Mouse (Mus musculus): Measurements from ENCODE around the gene Gm49395.
A peak's percentile ranks its signal among the peaks of the same experiment; 100 is the strongest.

Gm49395 gene

GRCm38 (mm10) chr13:115101355-115102191 is at the start of gene Gm49395, which contains the start of gene Itga1:
TSS of gene Gm49395 (minus strand) at chr13:115101921.
TSS of gene Itga1 (minus strand) at chr13:115101964.
- peak; percentile 16 to 41 for DNase-seq (ENCODE audit: low spot score in 2 of 2)

DNA sequence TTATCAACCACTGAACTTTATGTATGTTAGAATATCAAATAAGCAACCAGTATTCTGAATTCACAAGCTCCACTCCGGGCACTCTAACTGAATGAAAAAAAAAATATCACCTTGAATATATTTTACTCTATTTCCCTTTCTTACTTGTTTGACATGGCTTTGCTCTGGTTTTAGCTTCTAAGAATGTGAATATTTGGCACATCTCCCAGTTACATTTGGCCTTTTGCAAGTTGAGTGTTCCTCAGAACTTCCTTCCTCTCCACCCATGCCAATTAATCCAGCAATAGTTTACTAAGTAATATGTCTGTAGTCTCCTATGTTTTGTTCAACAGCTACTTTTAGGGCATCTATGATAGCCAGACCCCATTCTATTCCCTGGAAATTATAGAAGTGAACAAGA is 48.9 kb upstream of the Gm49395 start:
- DNase-seq (ENCODE audit: low spot score in 2 of 2): no peak

GRCm38 (mm10) chr13:115149849-115150248 is 48.1 kb upstream of the Gm49395 start:
- DNase-seq (ENCODE audit: low spot score in 2 of 2): no peak

GRCm38 (mm10) chr13:115143575-115143974 is 41.9 kb upstream of the Gm49395 start:
- no peak for DNase-seq (ENCODE audit: low spot score in 2 of 2)

DNA sequence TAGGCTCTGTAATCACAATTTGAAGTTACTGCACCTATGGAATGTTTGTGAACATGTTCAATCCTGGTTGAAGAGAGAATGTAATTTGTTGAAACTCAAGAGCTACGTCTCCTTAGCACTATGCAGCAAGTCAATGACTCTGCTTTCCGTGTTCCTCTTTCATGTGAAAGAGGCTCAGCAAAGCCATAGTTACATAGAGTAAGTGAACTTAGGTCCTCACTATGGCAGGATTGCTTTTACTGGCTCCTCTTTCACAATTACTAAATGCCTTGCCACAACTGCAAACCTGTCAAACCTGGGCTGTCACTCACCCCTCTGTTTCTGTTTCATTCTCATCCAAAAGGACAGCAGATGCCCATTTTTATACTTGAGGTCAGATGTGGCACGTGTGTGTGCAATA is 40.3 kb upstream of the Gm49395 start:
- DNase-seq (ENCODE audit: low spot score in 2 of 2): no peak

- no peak for DNase-seq (ENCODE audit: low spot score in 2 of 2)
These were observed 36.8 kb upstream of the Gm49395 start for GRCm38 (mm10) chr13:115138513-115138912.

- no peak for DNase-seq (ENCODE audit: low spot score in 2 of 2)
These were observed 35.0 kb upstream of the Gm49395 start for GRCm38 (mm10) chr13:115136761-115137160.

- DNase-seq (ENCODE audit: low spot score in 2 of 2): no peak
These were observed 30.7 kb upstream of the Gm49395 start for GRCm38 (mm10) chr13:115132435-115132834.

- no peak for DNase-seq (ENCODE audit: low spot score in 2 of 2)
These were observed 29.7 kb upstream of the Gm49395 start for GRCm38 (mm10) chr13:115131381-115131780.

DNA sequence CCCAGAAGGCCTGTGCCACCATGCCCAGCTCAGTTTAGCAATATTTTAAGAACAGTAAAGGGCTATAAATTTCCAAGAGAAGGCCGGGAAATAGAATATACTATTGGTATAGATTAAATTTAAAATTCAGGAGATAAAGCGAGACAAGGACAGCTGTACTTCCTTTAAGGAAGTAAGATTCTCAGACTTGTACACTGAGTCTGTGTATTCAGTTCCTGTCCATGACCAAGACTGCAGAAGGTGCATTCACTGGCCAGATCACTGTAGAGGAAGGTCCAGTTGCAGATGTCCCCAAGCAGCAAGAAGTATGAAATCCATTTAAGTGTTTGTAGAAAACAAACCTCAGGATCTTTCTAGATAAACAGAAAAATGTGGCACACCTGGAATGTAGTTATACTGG is 28.3 kb upstream of the Gm49395 start:
- no peak for DNase-seq (ENCODE audit: low spot score in 2 of 2)

GRCm38 (mm10) chr13:115127826-115128225 is 26.1 kb upstream of the Gm49395 start:
- no peak for DNase-seq (ENCODE audit: low spot score in 2 of 2)

- DNase-seq (ENCODE audit: low spot score in 2 of 2): no peak
These were observed 24.8 kb upstream of the Gm49395 start for GRCm38 (mm10) chr13:115126534-115126933.

DNA sequence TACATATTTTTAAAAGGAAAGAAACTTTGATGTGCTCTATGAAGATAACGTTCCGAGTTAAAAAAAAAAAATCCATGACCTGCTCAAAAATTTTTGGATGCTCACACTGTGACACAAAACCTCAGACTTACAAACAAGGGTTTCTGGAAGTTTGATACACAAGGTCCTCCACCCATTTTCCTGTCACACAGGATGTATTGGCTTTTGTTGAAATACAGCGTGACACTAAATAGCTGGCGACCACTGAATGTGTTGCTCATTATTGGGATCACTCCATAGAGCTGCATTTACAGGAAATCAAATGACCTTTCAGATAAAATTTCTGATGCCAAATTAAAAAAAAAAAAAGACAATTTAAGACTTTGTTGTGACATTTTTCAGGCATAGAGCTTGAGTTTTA is 23.4 kb upstream of the Gm49395 start:
- DNase-seq (ENCODE audit: low spot score in 2 of 2): no peak

DNA sequence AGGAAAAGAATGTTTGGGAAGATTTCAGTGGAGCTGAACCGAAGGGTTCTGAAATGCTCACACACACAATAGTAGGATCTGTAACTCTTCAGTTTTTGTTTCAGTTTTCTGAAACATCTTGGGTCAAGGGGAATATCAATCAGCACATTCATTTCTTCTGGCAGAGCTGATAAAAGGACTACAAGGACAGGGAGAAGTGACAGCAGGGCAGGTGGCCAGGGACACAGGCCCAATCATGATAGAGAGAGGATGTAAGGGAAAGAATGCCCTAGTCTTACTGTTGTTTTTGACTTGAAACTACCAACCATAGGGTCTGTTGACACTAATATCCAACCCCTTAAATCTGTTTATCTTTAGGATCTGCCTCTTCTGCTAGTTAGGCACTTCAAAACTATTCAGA is 22.8 kb upstream of the Gm49395 start:
- no peak for DNase-seq (ENCODE audit: low spot score in 2 of 2)

DNA sequence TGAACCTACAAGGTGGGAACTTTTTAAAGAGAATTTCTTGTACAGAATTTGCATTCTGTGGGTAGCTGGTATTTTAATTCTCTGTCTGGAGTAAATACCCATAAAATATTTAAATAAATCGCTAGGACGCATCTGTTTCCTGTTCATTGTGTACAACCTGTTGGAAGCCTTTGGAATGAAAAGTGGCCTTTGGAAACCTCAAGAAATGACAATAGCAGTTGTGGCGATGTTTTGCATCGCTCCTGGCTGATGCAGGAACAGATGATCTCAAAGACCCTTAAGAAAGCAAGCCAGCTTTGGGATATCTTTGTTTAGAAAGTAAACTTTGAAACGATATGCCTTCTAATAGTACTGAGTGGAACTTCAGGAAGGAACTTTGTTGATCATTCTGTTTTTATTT is 17.0 kb upstream of the Gm49395 start:
- no peak for DNase-seq (ENCODE audit: low spot score in 2 of 2)

GRCm38 (mm10) chr13:115118195-115118594 is 16.5 kb upstream of the Gm49395 start:
- DNase-seq (ENCODE audit: low spot score in 2 of 2): no peak

- no peak for DNase-seq (ENCODE audit: low spot score in 2 of 2)
These were observed 15.4 kb upstream of the Gm49395 start for GRCm38 (mm10) chr13:115116930-115117621.

- DNase-seq (ENCODE audit: low spot score in 2 of 2): no peak
These were observed 7.9 kb upstream of the Gm49395 start for GRCm38 (mm10) chr13:115109628-115110027.

GRCm38 (mm10) chr13:115107436-115107835 is 5.7 kb upstream of the Gm49395 start:
- DNase-seq (ENCODE audit: low spot score in 2 of 2): no peak

- DNase-seq (ENCODE audit: low spot score in 2 of 2): no peak
These were observed 4.5 kb upstream of the Gm49395 start for GRCm38 (mm10) chr13:115106183-115106582.

DNA sequence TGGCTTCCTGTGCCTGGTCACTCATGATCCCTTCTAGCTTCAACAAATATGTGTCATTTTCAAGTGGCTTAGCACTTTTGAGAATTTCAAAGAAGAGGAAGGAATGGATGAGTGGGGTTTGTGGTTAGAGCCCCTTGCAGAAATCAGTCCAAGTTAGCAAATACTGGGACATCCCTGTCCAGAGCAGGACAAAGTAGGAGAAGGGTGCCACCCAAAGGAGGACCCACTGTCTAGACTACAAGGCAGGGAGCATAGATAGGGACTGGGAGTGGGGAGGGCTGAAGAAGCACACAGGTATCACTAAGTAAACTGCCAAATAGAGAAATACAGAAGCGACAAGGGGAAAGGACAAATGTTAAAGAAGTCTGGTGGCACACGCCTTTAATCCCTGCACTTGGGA is 1.0 kb upstream of the Gm49395 start:
- DNase-seq (ENCODE audit: low spot score in 2 of 2): no peak

DNA sequence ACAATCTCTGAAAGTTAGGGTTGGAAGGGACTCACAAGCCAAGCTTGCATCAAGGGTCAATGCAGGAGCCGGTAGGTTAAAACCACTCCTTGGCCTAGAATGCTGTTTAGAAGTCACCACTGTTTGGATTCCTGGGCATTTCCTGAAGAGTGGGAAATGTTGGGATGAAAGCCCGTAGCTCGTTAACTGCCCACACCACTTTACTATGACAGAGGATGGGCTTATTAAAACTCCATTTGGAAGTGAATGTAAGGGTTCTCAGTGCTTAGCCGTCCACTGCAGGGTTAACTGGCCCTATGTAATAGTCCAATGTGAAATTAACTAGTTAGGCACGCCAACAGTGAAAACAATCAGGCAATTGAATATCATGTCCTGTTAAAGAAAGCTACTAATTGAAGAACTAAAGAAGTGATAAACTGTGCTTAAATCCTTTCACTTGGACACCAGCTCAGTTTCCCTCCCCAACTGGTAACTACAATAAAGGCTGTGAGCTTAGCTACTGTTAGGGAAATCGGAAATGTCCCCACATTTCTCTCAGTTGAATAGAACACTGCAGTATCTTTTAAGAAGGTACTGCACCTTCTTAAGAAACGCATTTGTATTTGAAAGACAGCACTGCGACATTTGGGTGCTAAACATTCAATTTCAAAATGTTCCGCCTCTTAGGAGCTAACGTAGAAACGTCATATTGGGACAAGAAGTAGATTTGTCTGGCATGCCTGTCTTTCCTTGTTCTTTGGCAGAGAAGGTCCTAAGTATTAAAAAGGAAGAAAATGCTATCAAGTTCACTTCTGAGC is 1.1 kb downstream of the Gm49395 start:
- no peak for DNase-seq (ENCODE audit: low spot score in 2 of 2)
